Mouse (Mus musculus): ENCODE data around the gene Hmgcl.

- TF ChIP-seq POLR2A (IDR thresholded peaks at IDR 0.05; ENCODE audit: control insufficient read depth, low read depth, low read length): no peak
- TF ChIP-seq CTCF (IDR thresholded peaks at IDR 0.05; ENCODE audit: control insufficient read depth, insufficient read depth, insufficient replicate concordance, low read depth, low read length): no peak
These were observed 43.5 kb upstream of the Hmgcl start for GRCm38 (mm10) chr4:135902606-135903242.

Measured in testis, adult 2 months (tissue).